Mouse (Mus musculus): ENCODE data around the gene Dcp1a.

Dcp1a gene

DNA sequence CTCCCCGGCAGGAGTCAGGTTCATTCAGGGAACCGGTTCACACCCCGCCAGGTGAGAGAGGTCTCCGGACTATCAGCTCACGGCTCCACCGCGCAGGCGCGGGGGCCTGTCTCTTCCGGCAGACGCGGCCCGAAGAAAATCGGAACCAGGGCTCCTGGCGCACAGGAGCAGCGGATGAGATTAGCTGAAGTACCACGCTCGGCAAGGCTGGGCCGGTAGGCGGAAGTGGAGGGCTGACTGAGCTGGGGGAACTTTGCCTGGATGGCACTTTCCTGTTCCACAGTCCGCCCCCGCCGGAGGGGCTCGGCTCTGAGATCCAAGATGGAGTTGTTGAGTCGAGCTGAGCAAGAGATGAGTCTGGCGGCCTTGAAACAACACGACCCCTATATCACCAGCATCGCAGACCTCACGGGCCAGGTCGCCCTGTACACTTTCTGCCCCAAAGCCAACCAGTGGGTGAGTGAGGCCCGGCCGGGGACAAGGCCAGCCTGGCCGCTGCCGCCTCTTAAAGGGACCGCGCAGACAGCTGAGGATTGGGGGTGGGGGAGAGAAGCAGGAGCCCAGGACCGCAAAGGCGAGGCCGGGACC is at the start of gene Dcp1a:
Gene Dcp1a (plus strand): TSS at position 175 of the 588 bp plus-strand sequence.
- peak; percentile 98 for DNase-seq (ENCODE audit: low read depth, low spot score)

DNA sequence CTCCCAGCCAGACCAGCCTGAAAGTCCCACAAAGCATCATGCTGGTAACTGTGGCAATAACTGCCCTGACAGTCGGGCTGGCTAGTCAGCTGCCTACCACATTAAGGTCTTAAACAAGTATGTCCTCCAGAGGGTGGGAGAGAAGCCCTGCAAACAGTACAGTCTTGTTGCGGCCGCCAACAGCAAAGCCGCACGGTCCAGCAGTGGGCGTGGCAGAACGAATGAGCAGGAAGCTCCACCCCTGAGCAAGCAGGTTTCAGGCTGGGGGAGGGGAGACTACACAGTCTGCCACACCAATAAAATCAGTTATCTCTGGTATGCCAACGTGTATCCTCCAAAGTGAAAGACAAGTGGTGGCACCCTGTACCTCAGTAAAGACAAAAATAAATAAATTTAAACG is 49.7 kb upstream of the Dcp1a start:
- DNase-seq (ENCODE audit: low read depth, low spot score) = peak; percentile 19

DNA sequence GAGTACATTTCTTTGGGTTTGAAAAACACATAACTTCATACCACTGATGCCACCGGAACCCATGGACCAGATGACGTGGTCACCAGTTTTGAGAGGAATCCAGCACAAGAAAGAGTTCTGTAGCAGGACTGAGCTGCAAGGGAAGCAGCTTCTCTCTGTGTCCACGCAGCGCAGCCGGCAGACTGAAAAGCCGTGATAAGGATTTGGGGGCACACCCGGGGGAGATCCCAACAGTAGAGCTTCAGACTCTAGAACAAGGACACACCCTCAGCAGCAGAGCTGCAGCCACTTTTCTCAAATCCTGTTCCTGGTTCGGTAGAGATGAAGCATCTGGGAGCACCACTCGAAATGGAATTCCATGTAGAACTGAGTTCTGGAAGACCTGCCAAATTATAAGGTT is 49.3 kb upstream of the Dcp1a start:
- no peak for DNase-seq (ENCODE audit: low read depth, low spot score)

DNA sequence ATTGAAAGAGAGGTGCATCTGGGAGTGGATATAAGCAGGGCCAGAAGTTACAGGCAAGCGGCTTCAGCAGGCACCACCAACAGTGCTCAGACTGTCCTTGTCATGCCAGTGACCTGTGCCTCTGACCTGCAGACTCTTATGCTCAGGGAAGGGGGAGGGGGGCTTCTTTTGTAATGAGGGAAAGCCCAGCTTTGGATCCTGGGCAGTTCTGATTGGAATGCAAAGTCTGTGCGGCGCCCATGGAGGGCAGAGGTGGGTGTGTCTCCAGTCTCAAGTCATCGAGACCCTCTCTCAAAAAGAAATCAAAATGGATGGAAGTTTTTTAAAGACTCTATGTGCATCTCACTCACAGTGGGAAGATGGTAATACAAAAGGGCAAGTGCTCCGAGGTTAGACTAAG is 48.9 kb upstream of the Dcp1a start:
- DNase-seq (ENCODE audit: low read depth, low spot score) = no peak

DNA sequence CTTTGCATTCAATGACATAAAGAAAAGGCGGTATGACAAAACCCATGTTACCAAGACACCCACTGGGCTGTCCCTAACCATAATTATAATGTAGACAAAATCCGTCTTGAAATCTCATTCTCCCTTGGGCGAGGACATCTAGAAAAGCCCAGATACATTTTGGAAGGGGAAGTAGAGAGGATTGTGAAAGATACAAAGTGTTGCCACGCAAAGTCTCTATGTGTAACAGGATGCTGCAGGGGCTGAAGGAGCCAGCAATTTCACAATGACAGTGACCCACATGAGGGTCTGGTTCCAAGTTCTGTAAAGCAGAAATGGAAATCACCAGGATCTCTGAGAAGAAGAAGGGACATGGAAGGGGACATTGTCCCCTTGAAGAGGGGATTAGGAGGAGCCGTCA is 44.0 kb upstream of the Dcp1a start:
- DNase-seq (ENCODE audit: low read depth, low spot score) = no peak

DNA sequence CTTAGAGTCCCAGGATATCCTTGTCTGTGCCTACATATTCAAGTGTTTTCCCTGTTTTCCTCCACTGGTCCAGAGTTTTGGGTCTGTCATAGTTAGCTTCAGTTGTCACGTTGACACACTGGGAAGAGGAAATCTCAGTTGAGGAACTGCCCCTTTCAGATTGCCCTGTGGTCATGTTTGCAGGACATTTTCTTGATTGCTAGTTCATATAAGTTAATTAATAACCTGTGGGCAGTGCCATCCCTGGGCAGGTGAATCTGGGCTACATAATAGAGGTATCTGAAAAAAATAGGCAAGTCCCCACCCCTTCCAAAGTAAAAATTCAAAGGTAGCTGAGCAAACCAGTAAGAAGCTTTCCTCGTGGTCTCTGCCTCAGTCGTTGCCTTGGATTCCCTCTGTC is 39.4 kb upstream of the Dcp1a start:
- no peak for DNase-seq (ENCODE audit: low read depth, low spot score)

DNA sequence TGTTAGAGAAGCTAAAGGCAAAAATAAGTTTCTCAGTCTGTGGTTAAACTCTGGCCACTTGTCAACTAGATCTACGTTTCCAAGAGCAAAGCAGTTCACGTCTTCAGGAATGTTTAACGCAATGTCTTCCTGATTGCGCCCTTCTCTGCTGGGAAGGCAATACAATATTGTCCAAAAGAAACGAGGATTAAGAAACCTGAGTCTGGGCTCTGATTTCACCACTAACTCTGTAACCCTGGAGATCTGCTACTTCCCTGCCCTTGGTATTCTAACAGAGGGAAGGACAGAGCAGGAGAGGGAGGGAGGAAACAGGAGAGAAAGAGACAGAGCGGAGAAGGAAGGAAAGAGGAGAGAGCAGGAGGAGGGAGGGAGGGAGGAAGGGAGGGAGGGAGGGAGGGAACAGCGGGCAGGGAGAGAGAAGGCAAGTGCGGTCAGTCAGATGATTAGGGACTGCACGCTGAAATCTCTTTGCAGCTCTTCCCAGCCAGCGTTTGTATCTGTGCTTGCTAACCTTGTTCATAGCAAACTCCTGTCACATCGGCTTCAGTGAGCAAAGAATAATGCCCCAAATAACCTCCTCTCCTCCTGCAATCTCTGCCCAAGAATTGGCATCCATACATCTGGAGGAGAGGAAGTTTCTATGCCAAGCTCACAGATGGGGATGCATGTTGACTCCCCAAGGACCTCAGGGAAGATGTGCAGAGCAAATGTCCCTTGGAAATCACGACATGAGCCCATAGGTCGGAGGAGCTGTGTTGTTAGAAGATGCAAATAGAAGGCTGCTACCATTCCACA is 23.3 kb upstream of the Dcp1a start:
- DNase-seq (ENCODE audit: low read depth, low spot score) = no peak

DNA sequence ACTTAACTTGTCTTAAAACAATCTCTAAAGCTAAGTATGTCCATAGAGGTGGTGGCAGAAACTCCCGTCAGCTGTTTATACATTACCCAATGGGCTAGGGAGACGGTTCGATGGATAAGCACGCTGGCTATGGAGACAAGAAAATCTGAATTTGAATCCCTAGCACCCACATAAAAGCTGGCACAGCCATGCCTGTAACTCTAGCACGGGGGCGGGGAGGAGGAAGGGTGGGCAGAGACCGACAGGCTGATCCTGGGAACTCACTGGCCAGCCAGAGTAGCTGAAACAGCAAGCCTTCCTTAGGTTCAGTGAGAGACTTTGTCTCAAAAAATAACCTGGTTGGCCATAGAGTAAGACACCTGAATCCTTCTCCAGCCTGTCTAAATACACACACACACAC is 21.9 kb upstream of the Dcp1a start:
- no peak for DNase-seq (ENCODE audit: low read depth, low spot score)

DNA sequence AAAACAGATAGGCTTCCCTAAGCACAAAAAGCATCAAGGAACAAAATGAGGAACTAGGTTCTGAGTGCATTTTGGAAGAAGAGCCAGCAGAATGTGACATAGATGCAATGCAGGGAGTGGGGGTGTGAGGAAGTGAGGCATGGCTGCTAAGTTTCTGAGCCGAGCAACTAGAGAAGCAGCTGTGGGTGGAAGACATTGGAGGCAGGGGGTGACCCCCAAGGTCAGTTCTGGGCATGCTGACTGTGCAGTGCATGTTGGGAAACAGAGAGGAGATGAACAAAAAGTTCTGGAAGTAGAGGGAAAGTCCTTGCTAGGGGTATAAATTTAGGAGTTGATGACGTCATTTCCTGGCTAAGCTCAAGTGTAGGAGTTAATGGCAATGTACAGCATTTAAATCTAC is 21.4 kb upstream of the Dcp1a start:
- DNase-seq (ENCODE audit: low read depth, low spot score) = peak; percentile 6

DNA sequence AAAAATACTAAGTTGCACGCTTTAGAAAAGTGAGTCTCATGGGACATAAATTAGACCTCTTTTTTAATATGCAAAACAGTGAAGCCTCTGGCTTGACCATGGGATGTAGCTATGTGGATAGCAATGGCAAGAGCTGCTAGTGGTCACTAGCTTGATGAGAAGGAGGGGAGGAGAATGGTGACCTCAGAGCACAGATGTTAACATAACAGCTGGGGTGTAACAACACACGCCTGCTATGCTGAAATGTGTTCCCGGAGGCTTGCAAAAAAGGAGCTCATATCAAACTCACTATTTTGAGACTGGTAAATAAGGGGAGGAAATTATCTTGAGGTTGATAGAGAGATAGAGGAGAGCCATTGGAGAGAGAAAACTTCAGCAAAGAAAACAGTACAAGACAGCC is 20.5 kb upstream of the Dcp1a start:
- DNase-seq (ENCODE audit: low read depth, low spot score) = no peak

DNA sequence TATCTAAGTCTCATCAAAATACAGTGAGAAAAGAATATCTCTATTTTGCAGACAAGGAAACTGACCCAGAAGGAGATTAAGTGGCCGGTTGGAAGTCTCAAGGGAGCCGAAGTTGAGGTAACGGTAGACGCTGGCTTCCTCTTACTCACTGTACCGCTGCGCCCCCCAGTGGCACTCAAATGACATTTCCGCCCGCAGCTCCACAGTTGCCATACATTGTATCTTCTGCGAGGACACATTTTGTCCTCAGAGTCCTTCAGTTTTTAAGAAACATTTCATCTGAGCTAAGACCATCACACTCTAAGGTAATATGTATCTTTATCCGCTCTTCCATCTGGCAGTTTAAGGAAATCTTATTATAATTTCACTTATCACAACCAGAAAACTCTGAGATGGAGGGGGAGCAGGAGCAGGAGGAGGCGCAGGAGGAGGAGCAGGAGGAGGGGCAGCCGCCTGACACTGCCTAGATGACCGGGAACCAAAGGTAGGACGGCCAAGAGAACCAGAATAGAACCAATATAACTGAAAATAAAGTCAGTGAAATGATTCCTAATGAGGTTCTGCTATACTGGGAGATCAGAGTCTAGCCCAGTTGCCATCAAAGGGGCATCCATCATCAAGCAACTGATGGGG is 19.3 kb upstream of the Dcp1a start:
- DNase-seq (ENCODE audit: low read depth, low spot score) = peak; percentile 90

DNA sequence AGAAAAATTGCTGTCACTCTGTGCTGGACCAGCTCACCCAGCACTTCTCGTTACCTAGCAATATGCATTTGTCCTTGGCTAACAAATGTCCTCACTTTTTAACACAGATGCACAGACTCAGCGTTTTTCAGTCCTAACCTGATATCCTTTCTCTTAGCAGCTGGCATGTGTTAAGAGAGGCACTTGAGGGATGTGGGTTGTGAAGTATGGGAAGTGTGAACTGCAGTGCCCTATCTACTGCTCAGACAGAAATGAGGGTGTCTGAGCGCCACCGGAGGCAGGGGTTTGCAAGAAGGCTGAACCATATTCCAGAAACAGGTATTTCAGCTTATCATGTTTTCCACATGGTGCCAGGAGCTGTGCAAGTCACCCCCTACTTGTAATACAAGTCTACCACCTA is 16.0 kb upstream of the Dcp1a start:
- DNase-seq (ENCODE audit: low read depth, low spot score) = no peak

DNA sequence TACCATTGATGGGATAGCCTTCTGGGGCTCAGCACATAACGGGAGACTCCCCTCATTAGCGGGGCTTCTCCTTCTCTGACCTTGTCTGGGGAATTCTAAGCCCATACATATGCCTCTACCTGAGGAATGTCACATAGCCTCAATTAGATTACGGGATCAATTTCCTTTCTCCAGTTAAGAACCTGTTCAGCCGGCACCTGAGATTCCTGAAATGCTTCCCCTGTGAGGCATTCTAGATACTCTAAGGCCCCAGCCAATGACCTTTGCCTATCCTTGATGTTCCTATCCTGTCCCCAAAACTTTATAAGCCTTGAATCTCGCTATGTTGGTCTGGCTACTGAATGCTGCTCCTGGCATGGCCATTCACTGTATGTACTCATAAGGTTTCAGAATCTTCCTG is 5.7 kb upstream of the Dcp1a start:
- no peak for DNase-seq (ENCODE audit: low read depth, low spot score)

DNA sequence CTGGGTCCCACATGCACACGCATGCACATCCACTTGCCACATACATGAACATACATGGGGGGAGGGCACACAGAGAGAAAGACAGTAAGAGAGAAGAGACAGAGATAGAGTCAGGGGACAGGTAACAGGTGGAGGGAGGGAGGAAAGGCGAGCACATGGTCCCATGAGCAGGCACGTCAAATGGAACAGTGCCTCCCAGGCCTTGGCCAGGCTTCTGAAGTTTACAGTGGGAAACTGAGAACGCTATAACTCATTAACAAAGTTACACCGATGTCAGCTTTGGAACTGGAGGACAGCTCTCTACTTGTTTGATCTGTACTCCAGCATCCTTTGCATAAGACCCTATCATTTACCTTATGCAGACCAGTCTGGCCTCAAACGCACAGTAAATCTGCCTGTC is 4.9 kb upstream of the Dcp1a start:
- DNase-seq (ENCODE audit: low read depth, low spot score) = no peak

DNA sequence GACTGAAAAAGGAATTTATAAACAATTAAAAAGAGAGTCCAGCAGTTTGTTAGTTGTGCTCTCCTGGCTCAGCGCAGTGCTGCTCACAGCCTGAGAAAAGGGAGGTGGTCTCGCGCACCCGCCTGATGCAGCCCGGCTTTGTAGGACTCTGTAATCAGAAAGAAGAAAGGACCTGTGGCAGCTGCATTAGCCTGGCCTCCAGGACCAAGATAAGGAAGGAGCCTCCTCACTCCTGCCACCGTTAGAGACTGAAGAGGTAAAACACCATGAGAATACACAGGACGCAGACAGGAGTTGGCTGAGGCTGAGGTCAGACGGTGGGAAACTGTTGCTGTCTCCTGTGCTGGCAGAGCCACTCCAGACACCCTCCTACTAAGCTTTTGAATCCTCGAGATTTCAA is 12.0 kb downstream of the Dcp1a start, which contains the start of gene Cacna1d:
Gene Cacna1d (minus strand): TSS at position 114 of the 400 bp plus-strand sequence.
- no peak for DNase-seq (ENCODE audit: low read depth, low spot score)

DNA sequence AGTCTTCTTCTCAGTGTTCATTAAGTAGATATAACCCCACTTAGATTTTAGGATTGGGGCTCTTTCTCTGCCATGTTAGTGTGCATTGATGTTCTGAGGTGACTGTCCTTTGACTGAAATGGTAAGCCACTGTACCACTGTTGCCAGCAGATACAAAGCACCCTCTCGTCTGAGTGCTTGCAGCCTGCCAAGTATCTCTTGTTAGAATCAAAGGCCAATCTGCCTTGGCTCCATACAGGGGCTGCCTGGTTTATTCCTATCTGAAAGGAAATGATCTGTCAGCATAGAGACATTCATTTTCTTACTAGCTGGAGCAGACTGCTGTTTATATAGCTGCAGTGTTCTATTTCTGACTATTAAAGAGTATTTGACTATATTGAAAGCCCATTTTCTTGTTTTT is 13.9 kb downstream of the Dcp1a start:
- DNase-seq (ENCODE audit: low read depth, low spot score) = no peak

DNA sequence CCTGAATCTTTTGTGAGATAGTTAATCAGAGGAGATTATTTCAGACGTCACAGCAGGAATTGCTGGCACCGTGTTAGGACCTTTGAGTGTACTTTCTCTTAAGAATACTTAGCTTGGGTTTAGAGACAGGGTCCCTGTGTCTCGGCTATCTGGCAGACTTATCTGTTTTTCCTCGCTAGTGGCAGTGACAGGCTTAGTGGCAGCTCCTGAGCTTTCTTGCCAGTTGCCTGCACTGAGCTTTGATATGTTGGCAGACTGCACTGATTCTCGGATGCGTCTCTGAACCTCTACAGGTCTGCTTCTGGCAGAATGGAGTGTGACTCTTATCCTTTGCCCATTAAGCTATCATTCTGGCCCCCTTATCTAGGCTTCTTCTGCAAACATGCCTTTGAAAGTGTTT is 15.7 kb downstream of the Dcp1a start:
- no peak for DNase-seq (ENCODE audit: low read depth, low spot score)

DNA sequence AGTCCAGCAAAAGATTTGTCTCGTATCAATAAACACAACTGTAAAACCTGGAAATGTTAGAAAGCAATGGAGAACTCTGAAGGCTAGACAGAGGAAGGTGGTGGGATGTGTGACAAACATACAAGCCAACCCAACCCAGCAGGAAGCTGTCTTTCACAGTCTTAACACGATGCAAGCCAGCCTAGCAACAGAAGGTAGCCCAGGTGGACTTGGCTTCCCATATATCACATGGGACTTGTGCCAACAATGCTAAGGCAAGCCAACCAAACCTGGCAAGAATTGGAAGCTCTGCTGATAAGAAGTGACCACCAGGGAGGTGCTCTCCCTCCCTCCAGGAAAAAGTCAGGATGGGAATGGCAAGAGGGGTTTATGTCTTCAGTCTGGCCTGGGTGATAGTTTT is 18.9 kb downstream of the Dcp1a start:
- no peak for DNase-seq (ENCODE audit: low read depth, low spot score)

DNA sequence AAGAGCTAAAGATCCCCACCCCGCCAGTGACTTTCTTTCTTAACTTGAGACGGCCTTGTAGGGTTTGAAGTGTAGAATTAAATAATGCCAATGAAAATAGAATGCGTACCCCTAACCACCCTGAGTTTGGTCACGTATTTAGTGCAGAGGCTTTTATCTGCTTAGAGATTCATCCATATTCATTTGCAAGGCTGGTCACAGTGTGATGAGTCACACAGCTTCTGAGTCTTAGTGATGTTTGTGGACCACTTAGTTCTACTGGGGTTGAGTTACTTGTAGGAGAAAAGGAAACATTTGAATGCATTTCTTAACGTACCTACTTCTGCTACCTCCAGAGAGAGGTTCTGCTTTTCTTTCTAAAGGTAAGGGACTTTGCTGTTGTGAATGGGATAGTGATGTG is 25.7 kb downstream of the Dcp1a start:
- no peak for DNase-seq (ENCODE audit: low read depth, low spot score)

DNA sequence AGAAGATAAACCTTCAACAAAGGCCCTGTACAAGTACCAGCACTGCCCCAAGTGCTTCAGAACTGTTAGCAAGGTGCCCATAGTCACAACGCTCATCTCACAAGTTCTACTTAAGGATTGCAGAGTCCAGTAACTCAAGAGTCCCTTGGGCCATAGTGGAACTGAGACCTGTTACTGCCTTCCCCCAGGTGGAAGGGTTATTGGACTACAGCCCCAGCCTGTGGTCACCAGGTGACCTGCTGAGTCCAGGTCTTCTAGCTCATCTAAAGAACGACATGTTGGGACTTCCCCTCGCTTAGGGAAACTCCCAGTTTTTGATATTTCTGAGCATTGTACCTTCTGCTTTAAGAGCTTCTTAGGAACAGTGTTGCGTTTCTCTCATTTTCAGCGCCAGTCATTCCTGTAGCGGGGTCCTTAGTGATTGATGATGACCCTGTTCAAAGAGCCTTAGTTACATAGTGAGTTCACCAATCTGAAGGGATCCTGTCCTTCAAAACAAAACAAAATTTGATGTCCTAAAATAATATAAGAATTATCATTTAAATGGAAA is 31.0 kb downstream of the Dcp1a start:
- DNase-seq (ENCODE audit: low read depth, low spot score) = no peak

DNA sequence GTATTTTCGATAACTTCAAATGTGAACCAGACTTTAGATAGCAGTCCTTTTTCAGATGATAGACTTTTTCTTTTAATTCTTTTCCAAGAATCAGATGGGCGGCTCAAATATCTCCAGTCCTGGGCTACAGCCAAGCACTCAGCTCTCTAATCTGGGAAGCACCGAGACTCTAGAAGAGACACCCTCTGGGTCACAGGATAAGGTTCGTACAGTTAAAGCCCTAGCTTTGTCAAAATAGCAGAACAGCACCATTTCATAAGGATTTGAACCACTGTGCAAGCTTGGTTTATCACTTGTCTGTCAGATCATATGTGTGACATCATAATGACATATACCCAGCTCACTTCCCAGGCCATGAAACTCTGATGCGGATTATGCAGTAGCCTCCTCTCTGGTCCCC is 33.6 kb downstream of the Dcp1a start:
- DNase-seq (ENCODE audit: low read depth, low spot score) = no peak

DNA sequence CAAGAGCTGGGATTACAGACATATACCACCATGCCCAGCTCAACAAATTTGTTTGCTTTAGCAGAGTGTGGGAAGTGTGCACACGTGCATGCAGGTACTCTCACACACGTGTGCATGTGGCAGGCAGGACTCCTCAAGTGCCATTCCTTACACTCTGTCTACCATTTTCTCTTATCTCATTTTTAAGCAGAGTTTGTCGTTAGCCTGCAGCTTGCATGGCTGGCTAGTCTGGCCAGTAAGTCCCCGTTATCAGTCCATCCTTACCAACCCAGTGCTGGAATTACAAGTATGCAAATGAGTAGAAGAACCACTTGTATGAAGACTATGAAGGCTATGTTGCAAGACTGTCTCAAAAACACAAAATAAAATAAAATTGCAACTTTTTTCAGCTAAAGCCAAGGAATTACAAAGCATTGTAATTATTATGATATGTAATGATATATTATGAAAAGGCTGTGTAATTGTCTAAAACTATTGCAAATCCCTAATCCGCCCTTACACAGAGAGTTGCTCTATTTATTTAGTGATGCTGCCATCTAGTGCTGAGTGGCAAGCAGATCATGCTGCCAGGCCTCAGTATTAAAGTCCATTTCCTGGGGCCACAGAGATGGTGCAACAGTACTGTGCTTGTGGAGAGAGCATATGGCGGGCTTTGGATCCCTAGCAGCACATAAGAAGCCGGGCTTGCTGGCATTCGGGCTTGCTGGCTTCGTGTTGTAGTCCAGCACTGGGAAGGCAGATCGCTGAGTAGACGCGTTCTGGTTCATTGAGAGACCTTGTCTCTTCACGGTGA is 36.8 kb downstream of the Dcp1a start:
- DNase-seq (ENCODE audit: low read depth, low spot score) = peak; percentile 21

Data from CD4-positive, CD25-positive, alpha-beta regulatory T cell, adult 2 months (primary cell).